Mouse (Mus musculus) neural tube, embryonic 12.5 days (tissue): ENCODE measurements around the gene Susd6. TPM values are rescaled to one million over a fixed set of nuclear protein-coding genes. Genes with fewer than 3 reads are reported as not detected.

ENCODE experiments used
- ATAC-seq: fragments of 200-750 bp; cut with Nextera tagmentation; 2 replicates; pipeline ENCODE4 v1.8.0; 2017; ENCODE audit warnings: low read depth, mild to moderate bottlenecking, moderate TSS enrichment, moderate library complexity; ENCODE audit not compliant: low FRiP score
- H3K27ac ChIP-seq: fragments of 300-500 bp; sonication (generic); 2 replicates; pipeline ENCODE4 v1.5.1; 2016
- H3K27me3 ChIP-seq: fragments of 300-500 bp; sonication (generic); replicated peaks from 2 replicates; pipeline ENCODE4 v1.6.1; 2016; ENCODE audit warnings: mild to moderate bottlenecking
- H3K36me3 ChIP-seq: fragments of 300-500 bp; sonication (generic); 2 replicates; pipeline ENCODE4 v1.6.1; 2016; ENCODE audit warnings: mild to moderate bottlenecking
- H3K4me1 ChIP-seq: fragments of 300-500 bp; sonication (generic); 2 replicates; pipeline ENCODE4 v1.6.1; 2016
- H3K4me2 ChIP-seq: fragments of 300-500 bp; sonication (generic); replicated peaks from 2 replicates; pipeline ENCODE4 v1.6.1; 2016; ENCODE audit warnings: mild to moderate bottlenecking
- H3K4me3 ChIP-seq: fragments of 300-500 bp; sonication (generic); 2 replicates; pipeline ENCODE4 v1.5.1; 2016
- H3K9ac ChIP-seq: fragments of 300-500 bp; sonication (generic); 2 replicates; pipeline ENCODE4 v1.6.1; 2016; ENCODE audit warnings: mild to moderate bottlenecking
- H3K9me3 ChIP-seq: fragments of 300-500 bp; sonication (generic); 2 replicates; pipeline ENCODE4 v1.6.1; 2016; ENCODE audit warnings: mild to moderate bottlenecking
- WGBS: fragments of 180-500 bp; shearing (Covaris S2); methylation state at CpG from one replicate; pipeline ENCODE4 v1.1.7; 2016; 5-methylcytosine and 5-hydroxymethylcytosine counted together
- polyA plus RNA-seq: library from polyadenylated mRNA; unstranded; fragments of >200 nt; fragmentation: Nextera tagmentation; extraction: Ambion mirVana; gene quantifications from 2 replicates; pipeline ENCODE4 v1.2.1, GENCODE M21; 2016

The Susd6 gene
- polyA plus RNA-seq, 1 experiment from 2014 or later = 19.5 TPM

GRCm38 (mm10) chr12:80803924-80804323, 13.6 kb downstream of the Susd6 start:
- no peak overlapping the region for H3K4me3 ChIP-seq
- H3K27me3 ChIP-seq = no peaks in the 10 kb centered on the region
- no peak for ATAC-seq
- no peak overlapping the region for H3K9ac ChIP-seq
- H3K9me3 ChIP-seq = no peaks in the 10 kb centered on the region
- no peak overlapping the region for H3K4me2 ChIP-seq
- WGBS = 51% methylated on average over 3 of the region's 3 CpGs
- H3K36me3 ChIP-seq = no peaks in the 10 kb centered on the region
- H3K4me1 ChIP-seq = peaks cover 22% of the 10 kb centered on the region
- H3K27ac ChIP-seq = no peak overlapping the region

GRCm38 (mm10) chr12:80804861-80805428, 14.6 kb downstream of the Susd6 start:
- H3K9ac ChIP-seq = no peak overlapping the region
- H3K27ac ChIP-seq = no peak overlapping the region
- no peak overlapping the region for H3K4me3 ChIP-seq
- no peak for ATAC-seq
- H3K27me3 ChIP-seq = no peaks in the 10 kb centered on the region
- H3K4me2 ChIP-seq = no peak overlapping the region
- H3K36me3 ChIP-seq = no peaks in the 10 kb centered on the region
- no peaks in the 10 kb centered on the region for H3K9me3 ChIP-seq
- H3K4me1 ChIP-seq = peaks cover 24% of the 10 kb centered on the region
- 93% methylated on average over 6 of the region's 6 CpGs for whole genome bisulfite sequencing

- WGBS = 4% methylated on average over 2 of the region's 2 CpGs
- H3K27me3 ChIP-seq = no peaks in the 10 kb centered on the region
- no peak overlapping the region for H3K27ac ChIP-seq
- no peaks in the 10 kb centered on the region for H3K9me3 ChIP-seq
- no peak overlapping the region for H3K4me3 ChIP-seq
- H3K36me3 ChIP-seq = no peaks in the 10 kb centered on the region
- peaks cover 27% of the 10 kb centered on the region for H3K4me1 ChIP-seq
- no peak overlapping the region for H3K9ac ChIP-seq
- ATAC-seq = peak; percentile 68; the same call in 1 of the 2 replicates
- no peak overlapping the region; the same call in 1 of the 2 replicates for H3K4me2 ChIP-seq
Measured at GRCm38 (mm10) chr12:80807451-80808085, 17.3 kb downstream of the Susd6 start.

GRCm38 (mm10) chr12:80810005-80810404, 19.7 kb downstream of the Susd6 start:
- Histone ChIP-seq H3K27ac (no peak overlapping the region), H3K4me2 (no peak overlapping the region), H3K36me3 (no peaks in the 10 kb centered on the region), H3K9me3 (no peaks in the 10 kb centered on the region), H3K27me3 (no peaks in the 10 kb centered on the region), H3K4me1 (peaks cover 19% of the 10 kb centered on the region), H3K4me3 (no peak overlapping the region), H3K9ac (no peak overlapping the region)
- ATAC-seq = no peak
- 80% methylated on average over 2 of the region's 2 CpGs for WGBS

- H3K4me1 ChIP-seq = peaks cover 35% of the 10 kb centered on the region
- WGBS = 62% methylated on average over 6 of the region's 6 CpGs
- no peak for ATAC-seq
- H3K4me2 ChIP-seq = no peak overlapping the region
- no peak overlapping the region for H3K27ac ChIP-seq
- H3K36me3 ChIP-seq = no peaks in the 10 kb centered on the region
- H3K4me3 ChIP-seq = no peak overlapping the region
- H3K9me3 ChIP-seq = no peaks in the 10 kb centered on the region
- H3K9ac ChIP-seq = no peak overlapping the region
- H3K27me3 ChIP-seq = no peaks in the 10 kb centered on the region
Measured at GRCm38 (mm10) chr12:80811646-80812509, 21.6 kb downstream of the Susd6 start.

GRCm38 (mm10) chr12:80812510-80812820, 22.2 kb downstream of the Susd6 start:
- WGBS = 69% methylated on average over 1 of the region's 1 CpGs
- no peak overlapping the region for H3K27ac ChIP-seq

GRCm38 (mm10) chr12:80813456-80813855, 23.1 kb downstream of the Susd6 start:
- WGBS = 90% methylated on average over 2 of the region's 2 CpGs
- H3K27me3 ChIP-seq = no peaks in the 10 kb centered on the region
- H3K9ac ChIP-seq = no peak overlapping the region
- H3K4me1 ChIP-seq = peaks cover 26% of the 10 kb centered on the region
- H3K36me3 ChIP-seq = no peaks in the 10 kb centered on the region
- ATAC-seq = no peak
- H3K4me2 ChIP-seq = no peak overlapping the region
- H3K4me3 ChIP-seq = no peak overlapping the region
- no peak overlapping the region for H3K27ac ChIP-seq
- H3K9me3 ChIP-seq = no peaks in the 10 kb centered on the region

More at GRCm38 (mm10) chr12:80812510-80812820, 22.2 kb downstream of the Susd6 start:
- Histone ChIP-seq H3K4me3 (no peak overlapping the region), H3K27me3 (no peaks in the 10 kb centered on the region), H3K4me2 (no peak overlapping the region), H3K9me3 (no peaks in the 10 kb centered on the region), H3K4me1 (peaks cover 30% of the 10 kb centered on the region), H3K36me3 (no peaks in the 10 kb centered on the region), H3K9ac (no peak overlapping the region)
- ATAC-seq = no peak

GRCm38 (mm10) chr12:80813872-80814271, 23.6 kb downstream of the Susd6 start:
- no peaks in the 10 kb centered on the region for H3K9me3 ChIP-seq
- H3K4me2 ChIP-seq = no peak overlapping the region
- no peak for ATAC-seq
- peaks cover 24% of the 10 kb centered on the region for H3K4me1 ChIP-seq
- H3K36me3 ChIP-seq = no peaks in the 10 kb centered on the region
- no peaks in the 10 kb centered on the region for H3K27me3 ChIP-seq
- no peak overlapping the region for H3K9ac ChIP-seq
- H3K27ac ChIP-seq = no peak overlapping the region
- H3K4me3 ChIP-seq = no peak overlapping the region
- WGBS = 95% methylated on average over 4 of the region's 4 CpGs

GRCm38 (mm10) chr12:80814529-80814928, 24.2 kb downstream of the Susd6 start:
- Histone ChIP-seq H3K4me3 (no peak overlapping the region), H3K36me3 (no peaks in the 10 kb centered on the region), H3K27ac (no peak overlapping the region), H3K9ac (no peak overlapping the region), H3K27me3 (no peaks in the 10 kb centered on the region), H3K4me1 (peaks cover 21% of the 10 kb centered on the region), H3K4me2 (no peak overlapping the region), H3K9me3 (no peaks in the 10 kb centered on the region)
- 80% methylated on average over 3 of the region's 3 CpGs for WGBS
- ATAC-seq = no peak

- no peak for ATAC-seq
- H3K27me3 ChIP-seq = no peaks in the 10 kb centered on the region
- no peaks in the 10 kb centered on the region for H3K36me3 ChIP-seq
- H3K4me1 ChIP-seq = peaks cover 25% of the 10 kb centered on the region
- no peaks in the 10 kb centered on the region for H3K9me3 ChIP-seq
- no peak overlapping the region for H3K9ac ChIP-seq
- 50% methylated on average over 1 of the region's 1 CpGs for WGBS
- no peak overlapping the region for H3K4me3 ChIP-seq
- no peak overlapping the region for H3K27ac ChIP-seq
- H3K4me2 ChIP-seq = no peak overlapping the region
Measured at GRCm38 (mm10) chr12:80815298-80815697, 25.0 kb downstream of the Susd6 start.

- H3K4me1 ChIP-seq = peaks cover 26% of the 10 kb centered on the region
- 92% methylated on average over 3 of the region's 3 CpGs for WGBS
Measured at GRCm38 (mm10) chr12:80815893-80816292, 25.6 kb downstream of the Susd6 start.

GRCm38 (mm10) chr12:80816380-80817086, 26.2 kb downstream of the Susd6 start:
- H3K4me1 ChIP-seq = peaks cover 26% of the 10 kb centered on the region
- no peak overlapping the region for H3K9ac ChIP-seq
- 35% methylated on average over 1 of the region's 1 CpGs for WGBS
- no peak overlapping the region for H3K4me2 ChIP-seq
- H3K36me3 ChIP-seq = no peaks in the 10 kb centered on the region
- no peak overlapping the region for H3K27ac ChIP-seq
- 0 out of 2 replicates have a peak, but pooled peaks have one; percentile 21 for ATAC-seq
- H3K9me3 ChIP-seq = no peaks in the 10 kb centered on the region
- no peak overlapping the region for H3K4me3 ChIP-seq
- no peaks in the 10 kb centered on the region for H3K27me3 ChIP-seq

More at GRCm38 (mm10) chr12:80815893-80816292, 25.6 kb downstream of the Susd6 start:
- no peak overlapping the region for H3K4me2 ChIP-seq
- H3K4me3 ChIP-seq = no peak overlapping the region
- H3K36me3 ChIP-seq = no peaks in the 10 kb centered on the region
- no peaks in the 10 kb centered on the region for H3K9me3 ChIP-seq
- no peak for ATAC-seq
- H3K9ac ChIP-seq = no peak overlapping the region
- H3K27ac ChIP-seq = no peak overlapping the region
- H3K27me3 ChIP-seq = no peaks in the 10 kb centered on the region
